Mouse (Mus musculus): ENCODE results near the gene Gm3417. TPM values are rescaled to one million over a fixed set of nuclear protein-coding genes. Genes with fewer than 3 reads are reported as not detected.

Gm3417 gene
- total RNA-seq, 2 experiments from 2014 or later, result 11.1 TPM; not detected in 1

Other genes starting within 250 kb of the Gm3417 start
- gene Wdr27, start 35.6 kb downstream of the Gm3417 start, total RNA-seq (2014; fragmentation: Nextera tagmentation), result 2.4 TPM in 1 of 2 replicates, not detected in the other
- gene Wdr27, start 35.6 kb downstream of the Gm3417 start, total RNA-seq (2017), result 3.8 and 5.8 TPM in 2 replicates
- 8.3 and 9.3 TPM in 2 replicates for gene 1600012H06Rik, start 35.6 kb downstream of the Gm3417 start, total RNA-seq (2014; fragmentation: Nextera tagmentation)
- gene 1600012H06Rik, start 35.6 kb downstream of the Gm3417 start, total RNA-seq (2017), result 4.6 and 6.7 TPM in 2 replicates
- gene Phf10, start 17.5 kb downstream of the Gm3417 start, total RNA-seq (2014; fragmentation: Nextera tagmentation), result 281 and 343 TPM in 2 replicates
- gene Phf10, start 17.5 kb downstream of the Gm3417 start, total RNA-seq (2017), result 157 and 214 TPM in 2 replicates
- 5.9 and 11.4 TPM in 2 replicates for gene 9030025P20Rik, start 322 bp downstream of the Gm3417 start, total RNA-seq (2014; fragmentation: Nextera tagmentation)
- 2.2 and 3.9 TPM in 2 replicates for gene 9030025P20Rik, start 322 bp downstream of the Gm3417 start, total RNA-seq (2017)
- 1.1 and 14.5 TPM in 2 replicates for gene Gm3435, start 31.4 kb upstream of the Gm3417 start, total RNA-seq (2014; fragmentation: Nextera tagmentation)
- 5.1 and 7.2 TPM in 2 replicates for gene Gm3435, start 31.4 kb upstream of the Gm3417 start, total RNA-seq (2017)
- gene Ermard, start 62.4 kb upstream of the Gm3417 start, total RNA-seq (2014; fragmentation: Nextera tagmentation), result 96.5 and 117 TPM in 2 replicates
- 26.7 and 35.7 TPM in 2 replicates for gene Ermard, start 62.4 kb upstream of the Gm3417 start, total RNA-seq (2017)
- 6.5 and 7.7 TPM in 2 replicates for gene Tcte3, start 62.7 kb upstream of the Gm3417 start, total RNA-seq (2014; fragmentation: Nextera tagmentation)
- gene Tcte3, start 62.7 kb upstream of the Gm3417 start, total RNA-seq (2017), result 3.3 TPM in 1 of 2 replicates, not detected in the other
- 4.2 and 7.4 TPM in 2 replicates for gene Gm3448, start 62.7 kb upstream of the Gm3417 start, total RNA-seq (2014; fragmentation: Nextera tagmentation)
- 10.1 and 11.8 TPM in 2 replicates for gene Gm3448, start 62.7 kb upstream of the Gm3417 start, total RNA-seq (2017)